Mouse (Mus musculus) liver, adult 2 months (tissue): Measurements from ENCODE around the gene Usp4.

Experiments used
- CTCF ChIP-seq: fragments of 200-500 bp; IDR thresholded peaks from 2 replicates; pipeline ENCODE4 v1.5.1; 2011; ENCODE audit warnings: low read depth, low read length, control low read depth
- POLR2A ChIP-seq: fragments of 200-500 bp; IDR thresholded peaks from 2 replicates; pipeline ENCODE4 v1.6.1; 2011; ENCODE audit warnings: low read length, control low read depth; ENCODE audit not compliant: insufficient read depth; ENCODE audit errors: extremely low read depth

DNA sequence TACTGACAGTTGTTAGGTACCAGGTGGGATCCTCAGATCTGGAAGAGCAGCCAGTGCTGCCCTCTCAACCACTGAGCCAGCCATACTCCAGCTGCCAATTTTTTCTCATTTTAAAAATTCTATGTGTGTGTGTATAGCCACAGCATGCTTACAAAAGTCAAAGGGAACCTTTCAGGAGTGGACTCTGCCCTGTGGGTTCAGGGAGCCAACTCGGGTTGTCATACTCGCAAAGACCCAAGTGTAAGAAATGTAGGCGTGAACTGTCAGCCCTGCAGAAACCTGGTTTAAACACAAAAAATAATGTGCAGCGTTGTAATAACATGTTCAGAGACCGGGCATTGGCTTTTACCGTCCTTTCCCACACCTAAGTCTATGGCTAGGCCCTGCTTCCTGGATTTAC lies 46.5 kb downstream of the Usp4 start:
- no peak for TF ChIP-seq CTCF
- no peak for TF ChIP-seq POLR2A
